Mouse (Mus musculus): ENCODE data around the gene Pum2. TPM values are rescaled to one million over a fixed set of nuclear protein-coding genes. Genes with fewer than 3 reads are reported as not detected.

Pum2 gene
- polyA plus RNA-seq, 1 experiment from 2014 or later = 51.6 TPM

DNA sequence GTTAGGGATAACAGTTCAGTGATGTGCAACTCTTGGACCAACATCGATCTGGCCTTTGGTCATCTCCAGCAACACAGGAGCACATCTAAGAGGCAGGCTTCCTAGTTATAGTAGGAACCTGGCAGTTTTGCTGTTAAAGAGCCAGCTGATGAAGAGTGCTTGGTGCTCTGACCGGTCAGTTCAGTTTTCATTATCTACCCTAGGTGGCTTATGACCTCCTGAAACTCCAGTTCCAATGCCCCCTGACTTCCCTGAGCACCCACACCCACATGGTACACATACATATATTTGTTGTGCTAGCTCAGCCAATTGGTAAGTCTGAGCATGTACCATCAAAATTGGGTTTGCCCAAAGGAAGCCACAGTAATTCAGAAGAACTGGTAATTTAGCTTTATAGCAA is 79.7 kb downstream of the Pum2 start:
- peaks cover 15% of the 10 kb centered on the region for H3K9me3 ChIP-seq
- no peaks in the 10 kb centered on the region for H3K4me1 ChIP-seq (replicated peaks)
- no peak overlapping the region for H3K27ac ChIP-seq
- H3K36me3 ChIP-seq = peaks cover 94% of the 10 kb centered on the region
- no peak overlapping the region for H3K4me3 ChIP-seq
- no peaks in the 10 kb centered on the region for H3K27me3 ChIP-seq (ENCODE audit: insufficient read depth, poor library complexity, severe bottlenecking)
- no peak for DNase-seq (ENCODE audit: low spot score)
- 96% methylated on average over 2 of the region's 2 CpGs for WGBS

DNA sequence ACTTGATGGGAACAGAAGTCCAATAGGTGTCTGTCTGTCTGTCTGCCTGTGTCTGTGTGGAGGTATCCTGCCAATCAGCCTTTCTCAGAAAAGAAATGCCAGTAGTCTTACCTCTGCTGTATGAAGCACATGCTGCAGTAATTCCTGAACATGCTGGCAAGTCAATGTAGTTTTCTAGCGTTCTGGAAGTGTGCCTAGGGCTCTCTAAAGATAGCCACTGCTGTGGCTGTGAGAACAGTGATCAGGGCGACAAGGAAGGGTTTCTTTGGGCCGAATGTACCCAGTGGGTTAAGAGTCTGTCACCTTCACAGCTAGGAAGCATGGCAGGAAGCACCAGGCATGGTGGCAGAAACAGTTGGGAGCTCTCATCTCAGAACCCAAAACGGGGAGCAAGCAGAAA is 80.2 kb downstream of the Pum2 start:
- Histone ChIP-seq H3K27me3 (ENCODE audit: insufficient read depth, poor library complexity, severe bottlenecking) (no peaks in the 10 kb centered on the region), H3K36me3 (peaks cover 89% of the 10 kb centered on the region), H3K4me3 (no peak overlapping the region), H3K9me3 (peaks cover 15% of the 10 kb centered on the region), H3K27ac (no peak overlapping the region), H3K4me1 (replicated peaks) (no peaks in the 10 kb centered on the region)
- 90% methylated on average over 4 of the region's 4 CpGs for WGBS
- DNase-seq (ENCODE audit: low spot score) = no peak

DNA sequence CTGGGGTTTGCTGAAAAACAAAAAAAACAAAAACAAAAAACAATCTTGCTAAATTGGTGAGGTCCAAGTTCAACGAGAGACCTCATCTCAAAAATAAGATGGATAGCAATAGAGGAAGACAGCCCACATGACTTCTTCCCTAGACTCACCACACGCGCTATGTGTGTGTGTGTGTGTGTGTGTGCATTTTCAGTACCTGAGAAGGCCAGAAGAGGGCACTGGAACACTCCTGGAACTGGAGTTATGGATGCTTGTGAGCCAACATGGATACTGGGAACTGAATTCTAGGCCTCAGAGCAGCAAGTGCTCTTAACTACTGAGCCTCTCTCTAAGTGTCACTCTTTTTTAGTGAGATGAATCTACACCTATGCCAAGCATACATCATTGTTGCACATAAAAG is 84.1 kb downstream of the Pum2 start:
- H3K9me3 ChIP-seq = peaks cover 15% of the 10 kb centered on the region
- 95% methylated on average over 3 of the region's 3 CpGs for WGBS
- DNase-seq (ENCODE audit: low spot score) = peak; percentile 2
- H3K4me1 ChIP-seq (replicated peaks) = no peaks in the 10 kb centered on the region
- H3K27ac ChIP-seq = no peak overlapping the region
- no peak overlapping the region for H3K4me3 ChIP-seq
- peaks cover 52% of the 10 kb centered on the region for H3K36me3 ChIP-seq
- H3K27me3 ChIP-seq (ENCODE audit: insufficient read depth, poor library complexity, severe bottlenecking) = no peaks in the 10 kb centered on the region

DNA sequence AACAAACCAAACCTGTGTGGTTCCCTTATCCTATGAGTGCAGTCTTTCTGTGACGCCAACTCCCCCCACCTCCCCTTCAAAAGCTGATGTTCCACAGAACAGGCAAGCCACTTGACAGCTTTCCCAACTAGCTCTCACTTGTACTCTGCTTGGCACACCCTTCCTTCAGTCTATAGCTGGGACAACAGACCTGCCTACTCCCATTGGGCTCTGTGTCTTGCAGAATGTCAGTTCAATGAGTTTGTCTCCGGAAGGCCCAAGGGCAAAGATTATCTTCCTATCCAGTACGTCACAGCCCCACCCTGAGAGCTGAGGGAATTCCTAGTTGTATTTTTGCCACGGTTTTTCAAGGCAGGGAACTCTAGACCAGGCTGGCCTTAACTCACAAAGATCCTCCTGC is 85.2 kb downstream of the Pum2 start:
- DNase-seq (ENCODE audit: low spot score) = no peak
- WGBS = 85% methylated on average over 4 of the region's 4 CpGs
- Histone ChIP-seq H3K27ac (no peak overlapping the region), H3K9me3 (peaks cover 15% of the 10 kb centered on the region), H3K4me1 (replicated peaks) (no peaks in the 10 kb centered on the region), H3K36me3 (peaks cover 41% of the 10 kb centered on the region), H3K4me3 (no peak overlapping the region), H3K27me3 (ENCODE audit: insufficient read depth, poor library complexity, severe bottlenecking) (no peaks in the 10 kb centered on the region)

DNA sequence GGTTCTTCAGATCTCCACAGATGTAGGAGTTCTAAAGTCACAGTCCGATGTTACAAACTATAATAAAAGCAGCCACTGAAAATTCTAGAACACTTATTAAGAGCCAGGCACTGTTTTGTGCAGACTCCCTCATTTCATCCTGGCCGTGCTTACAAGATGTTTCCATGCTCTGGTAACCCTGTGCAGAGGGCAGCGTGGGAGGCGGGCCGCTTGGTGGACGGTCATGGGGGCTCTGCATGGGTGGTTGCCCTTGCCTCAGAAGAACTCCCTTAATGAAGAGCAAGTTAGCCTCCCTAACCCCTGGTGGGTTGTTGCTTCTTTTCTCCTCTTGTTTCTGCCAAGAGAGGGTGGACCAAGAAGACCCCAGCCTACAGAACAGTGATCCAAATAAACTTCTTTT is 85.8 kb downstream of the Pum2 start:
- H3K4me1 ChIP-seq (replicated peaks) = no peaks in the 10 kb centered on the region
- H3K4me3 ChIP-seq = no peak overlapping the region
- peaks cover 15% of the 10 kb centered on the region for H3K9me3 ChIP-seq
- no peak overlapping the region for H3K27ac ChIP-seq
- H3K36me3 ChIP-seq = peaks cover 34% of the 10 kb centered on the region
- DNase-seq (ENCODE audit: low spot score) = peak; percentile 1
- no peaks in the 10 kb centered on the region for H3K27me3 ChIP-seq (ENCODE audit: insufficient read depth, poor library complexity, severe bottlenecking)
- WGBS = 72% methylated on average over 6 of the region's 6 CpGs

DNA sequence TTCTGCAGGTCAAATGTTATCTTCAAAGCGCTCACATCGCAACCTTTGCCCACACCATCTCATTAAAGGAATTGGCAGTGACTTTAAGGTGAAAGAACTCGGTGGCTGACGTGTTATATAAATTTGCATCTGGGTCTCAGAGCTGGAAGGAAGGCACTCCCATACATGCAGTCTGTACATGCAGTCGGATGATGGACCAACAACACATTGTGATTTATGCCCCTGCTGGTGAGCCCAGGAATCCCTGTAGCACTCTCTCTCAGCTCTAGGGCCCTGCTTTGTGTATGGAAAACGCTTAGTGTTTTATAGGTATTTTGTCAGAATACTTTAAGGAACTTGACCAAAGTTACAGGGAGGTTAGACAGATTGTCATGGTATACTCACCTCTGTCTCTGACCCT is 86.6 kb downstream of the Pum2 start:
- peaks cover 27% of the 10 kb centered on the region for H3K36me3 ChIP-seq
- H3K27ac ChIP-seq = no peak overlapping the region
- no peak overlapping the region for H3K4me3 ChIP-seq
- 87% methylated on average over 6 of the region's 6 CpGs for WGBS
- peaks cover 15% of the 10 kb centered on the region for H3K9me3 ChIP-seq
- no peaks in the 10 kb centered on the region for H3K4me1 ChIP-seq (replicated peaks)
- no peaks in the 10 kb centered on the region for H3K27me3 ChIP-seq (ENCODE audit: insufficient read depth, poor library complexity, severe bottlenecking)
- no peak for DNase-seq (ENCODE audit: low spot score)

DNA sequence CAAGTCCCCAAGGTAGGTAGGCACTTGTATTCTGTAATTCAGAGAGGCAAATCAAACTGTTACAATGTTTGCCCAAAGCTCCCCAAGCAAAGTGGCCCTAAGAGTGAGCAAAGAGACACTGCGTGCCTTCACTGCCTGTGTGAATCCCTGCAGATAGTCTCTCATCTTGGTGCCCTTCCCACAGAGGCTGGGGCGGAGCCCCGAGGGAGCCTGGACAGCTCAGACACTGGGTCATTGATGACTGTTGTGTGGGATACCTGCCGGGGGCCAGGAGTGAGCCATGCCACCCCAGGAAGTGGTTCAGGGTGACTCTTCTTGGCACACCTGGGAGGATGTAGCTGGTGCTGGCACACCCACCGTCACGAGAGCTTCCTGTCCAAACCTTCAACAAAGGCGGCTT is 87.1 kb downstream of the Pum2 start:
- no peak overlapping the region for H3K4me3 ChIP-seq
- peaks cover 15% of the 10 kb centered on the region for H3K9me3 ChIP-seq
- H3K36me3 ChIP-seq = peaks cover 22% of the 10 kb centered on the region
- H3K27me3 ChIP-seq (ENCODE audit: insufficient read depth, poor library complexity, severe bottlenecking) = no peaks in the 10 kb centered on the region
- H3K4me1 ChIP-seq (replicated peaks) = no peaks in the 10 kb centered on the region
- no peak overlapping the region for H3K27ac ChIP-seq
- WGBS = 80% methylated on average over 7 of the region's 7 CpGs
- no peak for DNase-seq (ENCODE audit: low spot score)

DNA sequence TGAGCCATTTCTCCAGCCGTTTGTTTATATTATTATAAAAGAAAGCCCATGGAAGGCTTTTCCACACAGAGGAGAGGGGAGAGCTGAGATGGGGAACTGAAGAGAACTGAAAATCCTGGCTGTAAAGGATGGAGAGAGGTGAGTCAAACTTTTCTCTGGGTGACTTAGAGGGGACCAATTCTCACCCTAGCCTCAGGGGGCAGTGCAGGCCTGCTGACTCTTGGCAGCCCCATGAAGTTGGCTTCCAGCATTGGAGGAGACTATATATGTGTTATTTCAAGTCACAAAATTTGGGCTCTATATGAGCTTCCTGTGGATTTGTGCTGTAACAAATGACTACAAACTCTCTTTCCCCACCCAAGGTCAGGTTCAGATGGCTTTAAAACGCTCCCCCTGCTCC is 88.7 kb downstream of the Pum2 start:
- WGBS = 82% methylated on average over 2 of the region's 2 CpGs
- Histone ChIP-seq H3K9me3 (peaks cover 5% of the 10 kb centered on the region; the same call in 1 of the 2 replicates), H3K4me3 (no peak overlapping the region), H3K27ac (no peak overlapping the region), H3K4me1 (replicated peaks) (no peaks in the 10 kb centered on the region), H3K36me3 (peaks cover 6% of the 10 kb centered on the region), H3K27me3 (ENCODE audit: insufficient read depth, poor library complexity, severe bottlenecking) (no peaks in the 10 kb centered on the region)
- DNase-seq (ENCODE audit: low spot score) = peak; percentile 2

DNA sequence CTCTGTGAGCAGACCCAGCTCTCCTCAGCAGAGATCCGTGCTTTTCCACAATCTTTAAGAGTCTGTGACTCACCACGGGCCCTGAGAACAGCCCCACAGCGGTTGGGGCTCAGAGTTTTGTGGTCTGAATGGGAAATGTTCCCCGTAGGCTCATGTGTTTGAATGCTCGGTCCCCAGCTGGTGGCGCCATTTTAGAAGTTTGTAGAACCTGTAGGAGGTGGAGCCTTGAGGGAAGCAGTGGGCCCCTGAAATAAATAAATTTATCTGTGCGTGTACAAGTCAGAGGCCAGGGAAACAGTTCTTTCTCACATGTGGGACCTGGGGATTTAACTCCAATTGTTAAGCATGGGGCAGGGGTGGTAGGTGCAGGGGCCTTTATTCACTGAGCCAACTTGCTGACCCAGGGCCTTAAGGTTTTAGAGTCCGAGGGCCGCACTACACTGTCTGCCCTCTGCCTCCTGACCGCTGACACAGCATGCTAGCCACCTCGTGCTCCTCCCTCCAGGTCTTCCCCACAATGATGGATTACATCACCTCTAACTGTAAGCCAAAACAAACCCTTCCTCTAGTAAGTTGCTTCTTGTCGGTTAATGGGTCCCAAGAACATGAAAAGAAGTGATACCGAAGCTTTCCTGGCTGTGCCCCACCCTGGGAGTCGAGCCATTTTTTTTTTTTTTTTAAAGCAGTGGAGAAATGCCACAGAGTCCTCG is 90.4 kb downstream of the Pum2 start:
- DNase-seq (ENCODE audit: low spot score) = peak; percentile 2
- H3K27ac ChIP-seq = no peak overlapping the region
- H3K4me3 ChIP-seq = no peak overlapping the region
- H3K9me3 ChIP-seq = no peaks in the 10 kb centered on the region
- H3K27me3 ChIP-seq (ENCODE audit: insufficient read depth, poor library complexity, severe bottlenecking) = no peaks in the 10 kb centered on the region
- no peaks in the 10 kb centered on the region for H3K36me3 ChIP-seq
- WGBS = 83% methylated on average over 15 of the region's 15 CpGs
- H3K4me1 ChIP-seq (replicated peaks) = no peaks in the 10 kb centered on the region

DNA sequence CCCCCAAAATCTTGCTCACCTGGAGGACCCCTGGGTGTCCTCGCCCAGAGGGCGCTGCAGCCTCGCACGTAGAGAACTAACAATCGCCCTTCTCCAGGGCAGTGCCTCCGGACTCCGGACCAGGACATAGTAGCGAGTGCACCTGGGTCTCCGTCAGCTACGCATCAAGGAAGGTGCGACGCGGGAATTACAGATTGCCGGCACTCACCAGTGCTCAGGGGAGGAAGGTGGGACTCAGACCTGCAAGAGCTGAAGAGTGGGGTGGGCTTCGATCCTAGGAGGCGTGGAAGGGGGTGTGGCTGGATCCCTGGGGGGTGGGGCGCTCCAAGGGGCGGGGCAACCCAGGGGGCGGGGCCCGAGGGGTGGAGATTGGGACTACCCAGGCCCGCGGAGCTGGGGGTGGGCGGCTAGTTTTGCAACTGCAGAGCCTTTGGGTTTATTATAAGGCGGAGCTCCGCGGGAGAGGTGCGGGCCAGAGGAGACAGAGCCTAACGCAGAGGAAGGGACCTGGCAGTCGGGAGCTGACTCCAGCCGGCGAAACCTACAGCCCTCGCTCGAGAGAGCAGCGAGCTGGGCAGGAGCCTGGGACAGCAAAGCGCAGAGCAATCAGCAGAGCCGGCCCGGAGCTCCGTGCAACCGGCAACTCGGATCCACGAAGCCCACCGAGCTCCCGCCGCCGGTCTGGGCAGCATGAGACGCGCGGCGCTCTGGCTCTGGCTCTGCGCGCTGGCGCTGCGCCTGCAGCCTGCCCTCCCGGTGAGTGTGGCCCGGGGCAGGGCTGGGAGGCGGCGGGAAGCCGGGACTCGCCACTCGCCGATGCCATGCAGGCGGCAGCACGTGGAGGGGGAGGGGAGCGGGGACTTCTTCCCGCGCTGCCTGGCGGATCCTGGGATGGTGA is 97.3 kb downstream of the Pum2 start, which contains the start of gene Sdc1:
Gene Sdc1 (plus strand): TSS at position 378 of the 898 bp plus-strand sequence.
- H3K27me3 ChIP-seq (ENCODE audit: insufficient read depth, poor library complexity, severe bottlenecking) = no peaks in the 10 kb centered on the region
- H3K4me1 ChIP-seq (replicated peaks) = peaks cover 29% of the 10 kb centered on the region
- H3K9me3 ChIP-seq = no peaks in the 10 kb centered on the region
- WGBS = under 1% methylated on average over 65 of the region's 67 CpGs
- peak within 1 kb of the TSS; percentile 92 for H3K27ac ChIP-seq
- no peaks in the 10 kb centered on the region for H3K36me3 ChIP-seq
- peak within 1 kb of the TSS; percentile 81 for H3K4me3 ChIP-seq
- DNase-seq (ENCODE audit: low spot score) = peak; percentile 93

DNA sequence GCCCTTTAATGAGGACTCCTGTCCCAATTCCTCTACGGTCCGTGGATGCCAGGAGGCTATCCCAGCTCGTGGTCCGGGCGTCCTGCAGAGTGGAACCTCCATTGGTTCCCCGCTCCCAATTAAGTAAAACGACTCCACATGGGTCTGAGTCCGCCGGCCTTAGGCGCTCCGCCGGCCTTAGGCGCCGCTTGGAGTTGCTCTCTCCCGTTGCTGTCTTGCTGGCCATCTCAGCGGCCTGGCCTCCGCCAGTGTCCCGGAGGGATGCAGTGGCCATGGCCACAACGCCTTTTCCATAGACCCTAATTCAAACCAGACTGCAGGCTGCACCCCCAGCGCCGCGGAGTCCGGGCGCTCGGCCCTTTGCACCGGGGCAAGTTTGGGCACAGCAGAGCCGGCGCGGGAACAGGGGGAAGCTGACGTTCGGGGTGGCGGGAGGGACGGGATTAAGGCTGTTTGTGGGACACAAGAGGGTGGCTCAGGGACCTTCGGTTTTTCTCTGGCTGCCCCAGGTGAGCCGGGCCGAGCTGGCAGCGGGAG is 98.0 kb downstream of the Pum2 start:
- H3K27me3 ChIP-seq (ENCODE audit: insufficient read depth, poor library complexity, severe bottlenecking) = no peaks in the 10 kb centered on the region
- peak; percentile 82 for DNase-seq (ENCODE audit: low spot score)
- WGBS = under 1% methylated on average over 37 of the region's 37 CpGs
- no peaks in the 10 kb centered on the region for H3K36me3 ChIP-seq
- peak overlapping the region; percentile 81 for H3K4me3 ChIP-seq
- H3K4me1 ChIP-seq (replicated peaks) = peaks cover 29% of the 10 kb centered on the region
- H3K9me3 ChIP-seq = no peaks in the 10 kb centered on the region
- H3K27ac ChIP-seq = peak overlapping the region; percentile 92

DNA sequence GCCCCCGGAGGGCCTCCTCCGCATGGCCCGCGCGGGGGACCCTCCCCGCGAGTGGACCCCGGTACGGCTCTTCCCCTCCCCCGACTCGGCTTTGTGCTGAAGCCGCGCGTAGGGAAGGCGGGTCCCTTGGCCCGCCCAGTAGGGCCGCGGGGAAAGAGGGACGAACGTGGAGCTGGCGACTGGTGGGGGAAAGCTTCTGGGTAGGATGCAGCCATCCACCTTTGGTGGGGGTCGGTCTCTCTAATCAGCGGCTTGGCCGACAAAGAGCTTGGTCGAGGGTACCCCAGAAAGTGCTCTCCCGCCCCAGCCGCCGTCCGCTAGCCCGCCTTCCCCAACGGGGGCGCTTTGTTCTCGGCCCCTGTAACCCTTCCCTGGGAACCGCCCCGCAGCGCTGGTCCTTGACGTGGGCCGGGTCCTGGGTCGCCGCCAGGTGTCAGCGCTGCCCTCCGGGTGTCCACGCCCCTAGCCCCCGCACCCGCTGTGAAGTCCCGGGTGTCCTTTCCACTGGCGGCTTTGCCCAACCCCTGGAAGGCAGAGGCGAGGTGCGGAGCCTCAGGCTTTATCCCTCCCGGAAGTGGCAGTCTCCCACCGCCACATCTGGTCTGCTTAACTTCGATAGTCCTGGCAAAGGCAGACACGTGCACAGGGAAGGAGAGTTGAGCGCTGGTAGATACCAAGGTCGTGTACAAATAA is 98.7 kb downstream of the Pum2 start:
- WGBS = under 1% methylated on average over 55 of the region's 55 CpGs

More for the DNA sequence above, 98.7 kb downstream of the Pum2 start:
- DNase-seq (ENCODE audit: low spot score) = peak; percentile 78
- peaks cover 30% of the 10 kb centered on the region for H3K4me1 ChIP-seq (replicated peaks)
- H3K4me3 ChIP-seq = peak overlapping the region; percentile 81
- H3K36me3 ChIP-seq = no peaks in the 10 kb centered on the region
- H3K9me3 ChIP-seq = no peaks in the 10 kb centered on the region
- H3K27ac ChIP-seq = peak overlapping the region; percentile 92
- no peaks in the 10 kb centered on the region for H3K27me3 ChIP-seq (ENCODE audit: insufficient read depth, poor library complexity, severe bottlenecking)
